Mouse (Mus musculus): ENCODE measurements around the gene Hoxd9.

DNA sequence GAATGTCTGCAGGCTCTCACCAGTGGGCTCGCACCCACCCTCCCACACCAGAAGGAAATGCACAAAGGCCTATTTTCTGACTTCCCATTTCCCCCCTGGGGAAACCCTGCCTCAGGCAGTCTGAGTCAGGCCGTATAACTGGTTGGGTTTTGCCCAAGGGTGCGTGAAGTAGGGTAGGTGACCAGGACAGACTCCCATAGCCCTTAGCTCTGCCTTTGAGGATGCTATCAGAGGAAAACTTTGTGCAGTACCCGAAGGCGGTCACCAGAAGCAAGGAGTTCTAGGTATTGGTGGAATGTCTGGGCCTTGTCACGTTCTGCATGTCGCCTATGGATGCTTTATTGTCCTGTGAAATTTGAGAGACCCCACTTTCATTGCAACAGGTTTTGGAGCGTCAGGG lies 25.4 kb downstream of the Hoxd9 start:
- no peak for TF ChIP-seq CTCF (IDR thresholded peaks at IDR 0.05; ENCODE audit: low read depth)
- no peak for TF ChIP-seq EP300 (optimal IDR thresholded peaks at IDR 0.05)
